Mouse (Mus musculus) embryo, embryonic 10 days (tissue): ENCODE results near the gene Zfpl1.
"Not testable (repeated sequence)": the region's sequence is repeated elsewhere in the genome, so short reads cannot be mapped to it uniquely, and the experiment has no call there.

Source experiments
- DNase-seq: peaks from one replicate; pipeline ENCODE4 v3.0.0-alpha.2; 2015; ENCODE audit warnings: low spot score

The Zfpl1 gene

DNA sequence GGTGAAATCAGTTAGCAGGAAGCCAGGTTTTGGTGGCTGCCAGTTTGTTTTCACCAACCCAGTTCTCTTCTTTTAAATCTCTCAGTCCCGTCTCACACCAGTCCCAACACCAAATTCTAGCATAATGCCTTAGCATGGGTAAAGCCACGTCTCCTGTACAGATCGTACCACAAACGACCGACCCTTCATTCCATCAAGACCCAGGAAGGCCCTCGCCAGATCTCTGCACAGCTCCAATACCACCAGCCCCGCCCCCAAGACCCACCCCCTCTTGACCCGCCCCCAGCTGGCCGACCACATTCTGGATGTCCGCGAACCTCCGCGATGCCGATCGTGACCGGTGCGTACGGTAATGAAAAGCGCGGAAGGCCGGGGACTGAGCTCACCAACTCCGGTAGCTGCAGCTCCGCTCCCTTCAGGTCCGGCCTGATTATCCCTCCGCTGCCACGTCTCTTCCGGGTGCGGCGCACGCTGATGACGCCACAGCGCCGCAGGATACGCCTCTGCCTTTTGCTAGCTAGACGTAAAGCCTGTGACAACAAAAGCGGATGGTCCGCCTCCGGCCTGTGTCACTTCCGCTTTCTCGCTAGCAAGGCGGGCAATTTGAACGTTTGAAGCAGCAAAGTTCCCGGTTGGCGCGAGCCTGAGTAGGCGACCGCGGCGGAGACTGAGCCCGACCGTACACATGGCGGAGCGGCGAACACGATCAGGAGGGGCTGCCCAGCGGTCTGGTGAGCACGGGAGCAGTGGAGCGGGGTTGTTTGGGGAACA lies at the start of gene Zfpl1, which contains the start of gene Cdca5:
Zfpl1 (minus strand) TSS at position 479 of the 771 bp plus-strand sequence.
Cdca5 (plus strand) TSS at position 506 of the 771 bp plus-strand sequence.
- DNase-seq, result peak; percentile 100

DNA sequence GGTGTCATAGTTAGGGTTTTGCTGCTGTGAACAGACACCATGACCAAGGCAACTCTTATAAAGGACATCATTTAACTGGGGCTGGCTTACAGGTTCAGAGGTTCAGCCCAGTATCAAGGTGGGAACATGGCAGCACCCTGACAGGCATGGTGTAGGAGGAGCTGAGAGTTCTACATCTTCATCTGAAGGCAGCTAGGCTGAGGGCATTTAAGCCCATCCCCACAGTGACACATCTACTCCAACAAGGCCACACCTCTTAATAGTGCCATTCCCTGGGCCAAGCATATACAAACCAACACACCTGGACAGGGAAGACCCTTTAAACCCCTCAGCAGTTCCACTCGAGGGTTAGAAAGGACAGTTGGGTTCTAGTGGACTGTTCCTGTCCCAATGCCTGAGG lies 48.4 kb upstream of the Zfpl1 start:
- not testable (repeated sequence) for DNase-seq

DNA sequence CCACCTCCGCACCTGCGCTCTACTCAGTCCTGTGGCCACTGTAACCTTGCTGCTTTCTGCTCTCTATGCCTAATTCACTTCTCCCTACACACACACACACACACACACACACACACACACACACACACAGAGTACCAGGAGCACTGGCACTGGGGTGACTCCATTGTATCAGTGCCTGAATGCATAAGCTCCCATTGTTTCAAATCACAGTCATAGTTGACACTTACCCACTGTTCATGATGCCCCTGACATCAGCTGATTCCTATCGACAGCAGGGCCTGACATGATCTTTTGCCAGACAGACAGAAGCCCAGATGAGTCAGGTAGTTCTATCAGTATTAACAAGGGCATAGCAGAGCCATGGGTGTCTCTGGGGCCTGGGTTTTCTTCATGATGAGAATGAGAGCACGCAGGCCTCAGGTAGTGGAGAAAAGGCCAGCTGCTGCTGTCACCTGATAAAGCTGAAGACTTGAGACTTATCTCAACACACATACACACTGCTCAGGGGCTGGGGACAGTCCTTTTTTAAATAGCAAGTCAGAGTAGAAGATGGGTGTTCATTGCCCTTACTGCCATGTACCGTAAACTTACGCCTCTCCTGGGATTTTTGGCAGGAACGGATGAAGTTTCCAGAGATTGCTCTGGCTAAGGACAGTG lies 47.5 kb upstream of the Zfpl1 start:
- DNase-seq, result no peak

DNA sequence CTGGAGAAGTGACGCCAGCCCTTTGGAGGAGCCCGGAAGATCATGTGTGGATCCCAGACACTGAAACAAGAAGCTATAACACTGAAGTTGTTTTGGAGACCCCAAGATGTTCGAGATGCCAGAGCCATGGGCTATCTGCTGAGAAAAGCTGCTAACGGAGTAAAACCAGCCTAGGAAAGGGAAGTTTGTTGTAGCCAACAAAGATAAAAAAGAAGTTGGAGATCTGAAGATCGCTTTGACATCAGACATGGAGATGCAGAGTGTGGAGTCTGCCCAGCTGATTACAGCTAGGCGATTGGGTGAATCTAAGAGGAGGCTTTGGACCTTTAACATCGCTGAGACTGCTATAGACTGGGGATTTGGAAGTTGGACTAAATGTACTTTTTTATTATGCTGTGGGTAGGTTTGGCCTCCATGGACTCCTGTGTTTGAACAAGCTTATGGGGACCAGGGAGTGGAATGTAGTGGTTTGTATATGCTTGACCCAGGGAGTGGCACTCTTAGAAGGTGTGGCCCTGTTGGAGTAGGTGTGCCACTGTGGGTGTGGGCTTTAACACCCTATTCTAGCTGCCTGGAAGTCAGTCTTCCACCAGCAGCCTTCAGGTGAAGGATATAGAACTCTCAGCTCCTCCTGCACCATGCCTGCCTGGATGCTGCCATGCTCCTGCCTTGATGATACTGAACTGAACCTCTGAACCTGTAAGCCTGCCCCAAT lies 45.8 kb upstream of the Zfpl1 start:
- DNase-seq, result not testable (repeated sequence)

DNA sequence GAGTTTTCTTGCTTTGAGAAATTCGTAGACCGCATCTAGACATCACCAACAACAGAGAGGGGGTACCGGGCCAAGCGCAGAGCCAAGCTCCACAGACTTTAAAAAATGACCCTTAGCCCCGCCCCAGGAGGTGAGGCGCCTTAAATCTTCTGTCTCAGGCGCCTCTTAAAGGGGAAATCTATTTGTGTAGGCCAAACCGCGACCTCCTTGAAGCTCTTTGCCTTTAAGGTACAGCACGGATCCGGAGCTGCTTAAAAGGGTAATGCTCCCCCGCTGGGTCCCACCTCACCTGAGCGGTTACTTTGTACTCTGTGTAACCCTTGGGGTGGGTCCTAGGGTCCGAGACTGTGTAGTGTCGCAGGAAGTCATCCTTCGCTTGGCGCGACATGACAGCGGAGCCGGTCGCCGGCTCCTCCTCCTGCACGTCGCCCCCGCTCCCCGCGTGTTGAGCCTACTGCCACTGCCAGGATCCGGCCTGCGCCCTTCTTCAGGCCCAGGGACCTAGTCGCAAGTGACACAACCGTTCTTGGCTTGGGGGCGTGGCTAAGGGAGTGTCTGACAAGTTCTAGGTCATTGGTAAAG lies 43.1 kb upstream of the Zfpl1 start, which contains the start of gene Snx15:
Snx15 (minus strand) TSS at position 545 of the 582 bp plus-strand sequence.
- DNase-seq, result peak; percentile 96

DNA sequence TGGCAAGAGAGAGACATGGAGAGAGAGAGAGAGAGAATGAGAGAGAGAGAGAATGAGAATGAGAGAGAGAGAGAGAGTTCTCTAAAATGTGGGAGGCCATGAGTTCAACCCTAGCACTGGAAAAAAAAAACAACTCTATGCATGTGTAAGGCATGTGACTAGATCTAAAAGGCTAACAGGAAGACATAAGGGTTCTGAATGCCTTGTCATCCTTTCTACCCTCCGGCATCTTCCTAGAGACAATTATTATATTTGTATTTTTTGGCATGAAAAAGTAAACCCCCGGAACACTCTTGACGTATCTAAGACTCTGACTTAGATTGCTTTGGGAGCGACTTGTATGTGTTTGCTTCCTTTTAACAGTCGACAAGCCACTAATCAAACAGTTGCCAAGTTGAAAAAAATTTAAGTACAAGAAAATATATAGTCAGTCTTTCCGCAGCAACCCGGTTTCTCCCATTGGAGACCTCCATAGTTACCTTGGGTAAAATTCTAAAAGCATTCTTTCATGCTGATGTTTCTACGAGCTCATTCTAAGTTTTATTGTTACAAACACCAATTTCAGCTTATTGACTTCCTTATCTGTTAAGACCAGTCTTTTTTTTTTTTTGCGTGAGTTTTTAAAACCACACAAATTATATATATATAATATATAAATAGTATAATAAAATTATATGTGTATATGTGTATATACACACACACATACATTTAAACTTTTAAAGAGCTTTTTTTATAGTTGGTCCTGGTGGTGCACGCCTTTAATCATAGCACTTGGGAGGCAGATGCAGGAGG lies 42.2 kb upstream of the Zfpl1 start:
- DNase-seq, result no peak

DNA sequence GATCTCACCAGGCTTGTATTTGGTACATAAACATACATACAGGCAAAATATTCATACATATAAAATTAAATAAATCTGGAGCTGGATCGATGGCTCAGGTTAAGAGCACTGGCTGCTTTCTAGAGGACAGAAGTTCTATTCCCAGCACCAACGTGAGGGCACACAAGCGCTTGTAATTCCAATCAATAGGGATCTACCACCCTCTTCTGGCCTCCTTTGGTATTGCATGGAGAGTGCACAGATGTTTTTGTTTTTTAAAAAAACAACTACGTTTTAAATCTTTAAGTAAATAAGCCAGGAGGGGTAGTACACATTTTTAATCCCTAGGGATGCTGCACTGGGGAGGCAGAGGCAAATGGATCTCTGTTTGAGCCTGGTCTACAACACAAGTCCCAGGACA lies 41.5 kb upstream of the Zfpl1 start:
- peak; percentile 52 for DNase-seq

DNA sequence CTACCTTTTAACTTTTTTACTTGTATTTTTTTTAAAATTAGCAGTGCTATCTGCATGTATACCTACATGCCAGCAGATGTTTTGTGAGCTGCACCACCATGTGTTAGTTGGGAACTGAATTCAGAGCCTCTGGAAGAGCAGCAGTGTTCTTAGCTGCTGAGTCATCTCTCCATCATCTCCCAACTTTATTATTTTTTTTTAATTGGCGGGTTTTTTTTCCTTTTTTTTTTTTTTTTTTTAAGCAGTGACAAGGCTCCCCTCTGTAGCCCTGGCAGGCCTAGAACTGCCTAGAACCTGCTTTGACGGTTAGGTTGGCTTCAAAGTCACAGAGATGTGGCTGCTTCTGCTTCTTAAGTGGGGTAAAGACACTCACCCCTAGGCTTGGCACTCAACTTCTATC lies 40.1 kb upstream of the Zfpl1 start:
- no peak for DNase-seq

DNA sequence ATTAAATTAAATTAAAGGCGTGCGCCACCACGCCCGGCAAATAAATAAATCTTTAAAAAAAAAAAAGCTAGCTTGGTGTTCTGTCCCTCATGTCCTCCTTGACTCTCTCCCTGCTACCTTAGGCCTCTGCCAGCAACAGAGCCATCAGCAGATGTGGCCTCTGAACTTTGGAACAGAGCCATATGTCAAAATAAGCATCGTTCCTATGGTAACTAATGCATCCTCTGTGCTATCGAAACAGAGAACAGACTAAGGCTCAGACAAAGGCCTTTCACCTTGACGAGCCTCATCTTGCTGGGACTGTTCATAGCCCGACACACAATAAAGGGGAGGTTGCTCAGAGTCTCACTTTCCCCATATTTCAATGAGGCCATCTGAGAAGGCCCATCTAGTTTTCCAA lies 38.6 kb upstream of the Zfpl1 start:
- peak; percentile 71 for DNase-seq

DNA sequence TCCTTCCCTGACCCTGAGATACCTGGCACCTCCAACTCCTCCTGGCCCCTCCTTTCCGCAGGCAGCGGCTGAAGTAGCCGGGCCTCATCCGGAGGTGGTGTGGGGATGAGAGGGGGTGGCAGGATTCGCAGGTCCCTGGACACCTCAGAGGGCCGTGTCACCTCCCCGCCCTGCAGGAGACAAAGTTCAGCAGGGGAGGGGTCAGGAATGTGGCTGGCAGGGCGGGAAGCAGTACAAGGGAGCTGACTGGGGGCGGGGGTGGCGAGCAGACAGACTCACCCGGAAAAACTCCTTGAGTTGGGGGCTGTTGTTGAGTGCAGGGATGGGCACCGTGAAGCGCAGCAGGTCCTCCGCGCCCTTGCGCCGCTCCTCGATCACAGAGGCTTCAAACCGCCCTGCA lies 37.0 kb upstream of the Zfpl1 start:
- no peak for DNase-seq

DNA sequence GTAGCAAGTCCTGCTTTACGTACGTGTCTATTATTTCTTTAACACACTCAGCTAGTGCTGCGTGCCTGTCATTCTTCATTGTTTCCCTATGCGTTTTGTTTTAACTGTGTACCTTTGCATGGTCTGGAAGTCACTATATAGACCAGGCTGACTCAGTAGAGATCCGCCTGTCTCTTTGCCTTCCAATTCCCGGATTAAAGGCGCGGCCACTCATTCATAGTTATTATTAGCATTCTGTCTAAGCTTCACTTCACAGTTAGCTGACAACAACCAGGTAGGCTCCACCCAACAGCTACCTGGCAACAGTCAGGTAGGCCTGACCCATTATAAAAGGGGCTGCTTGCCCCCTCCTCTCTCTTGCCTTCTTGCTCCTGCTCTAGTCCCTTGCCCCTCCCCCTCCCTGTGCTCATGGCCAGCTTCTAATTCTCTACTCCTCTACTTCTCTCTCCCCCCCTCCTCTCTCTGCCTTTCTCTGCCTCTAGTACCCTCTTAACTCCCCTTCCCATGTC lies 34.0 kb upstream of the Zfpl1 start:
- DNase-seq, result no peak

DNA sequence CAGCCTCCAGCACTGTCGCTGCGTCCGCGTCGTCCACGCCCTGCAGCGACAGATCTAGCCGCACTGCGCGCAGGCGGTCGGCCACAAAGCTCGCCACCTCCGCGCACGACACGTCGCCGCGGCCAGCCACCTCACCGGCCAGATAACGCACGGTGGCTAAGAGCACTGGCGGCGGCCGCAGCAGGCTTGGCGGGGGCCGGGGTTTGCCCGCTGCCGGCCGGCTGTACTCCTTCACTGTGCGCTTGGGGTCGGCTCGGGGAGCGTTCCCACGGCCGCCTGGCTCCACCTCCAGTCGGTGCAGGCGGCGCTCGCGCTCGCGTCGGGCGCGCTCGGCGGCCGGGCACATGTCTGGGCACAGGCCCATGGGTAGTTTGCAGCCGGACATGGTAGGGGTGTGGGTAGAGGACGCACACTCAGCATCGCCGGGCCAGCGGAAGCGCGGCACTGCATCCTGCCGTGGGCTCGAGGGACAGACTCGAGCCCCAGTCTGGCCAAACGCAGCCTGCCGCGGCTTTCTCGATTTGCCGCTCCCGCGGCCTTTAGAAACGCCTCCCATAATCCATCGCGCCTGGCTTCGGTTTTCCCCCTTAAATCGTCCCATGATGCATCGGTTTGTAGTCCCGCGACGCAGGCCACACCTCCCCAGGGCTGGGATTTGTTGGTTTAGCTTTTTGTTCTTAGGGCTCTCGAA lies 33.4 kb upstream of the Zfpl1 start, which contains the start of gene Sac3d1:
Sac3d1 (minus strand) TSS at position 665 of the 691 bp plus-strand sequence.
- DNase-seq, result peak; percentile 96

DNA sequence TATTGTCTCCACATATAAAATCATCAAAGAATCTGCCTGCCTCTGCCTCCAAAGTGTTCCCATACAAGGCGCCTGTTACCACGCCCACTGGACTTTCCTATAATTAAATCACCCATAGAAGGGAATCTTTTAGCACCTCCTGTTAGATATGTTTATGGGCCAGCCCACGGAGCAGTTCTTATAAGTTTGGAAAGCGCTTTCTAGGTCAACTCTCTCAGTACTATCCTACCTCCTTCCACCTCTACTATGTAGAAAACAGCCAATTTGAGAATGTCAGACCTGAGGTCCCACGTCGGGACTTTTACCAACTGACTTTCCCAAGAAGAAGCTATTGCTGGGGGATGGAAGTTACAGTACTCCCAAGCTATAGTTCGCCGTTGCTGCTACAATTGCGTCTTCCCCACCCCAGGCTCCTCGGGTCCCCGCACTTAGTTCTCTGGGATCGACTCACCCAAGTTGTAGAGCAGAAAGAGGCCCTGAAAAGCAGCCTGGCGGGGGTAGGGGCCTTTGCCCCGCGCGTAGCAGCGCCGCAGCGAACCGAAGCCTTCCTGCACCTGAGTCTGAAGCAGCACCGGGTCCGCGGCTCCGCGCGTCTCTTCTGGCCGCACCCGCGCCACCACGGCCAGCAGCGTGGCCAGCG lies 32.7 kb upstream of the Zfpl1 start:
- DNase-seq, result no peak

DNA sequence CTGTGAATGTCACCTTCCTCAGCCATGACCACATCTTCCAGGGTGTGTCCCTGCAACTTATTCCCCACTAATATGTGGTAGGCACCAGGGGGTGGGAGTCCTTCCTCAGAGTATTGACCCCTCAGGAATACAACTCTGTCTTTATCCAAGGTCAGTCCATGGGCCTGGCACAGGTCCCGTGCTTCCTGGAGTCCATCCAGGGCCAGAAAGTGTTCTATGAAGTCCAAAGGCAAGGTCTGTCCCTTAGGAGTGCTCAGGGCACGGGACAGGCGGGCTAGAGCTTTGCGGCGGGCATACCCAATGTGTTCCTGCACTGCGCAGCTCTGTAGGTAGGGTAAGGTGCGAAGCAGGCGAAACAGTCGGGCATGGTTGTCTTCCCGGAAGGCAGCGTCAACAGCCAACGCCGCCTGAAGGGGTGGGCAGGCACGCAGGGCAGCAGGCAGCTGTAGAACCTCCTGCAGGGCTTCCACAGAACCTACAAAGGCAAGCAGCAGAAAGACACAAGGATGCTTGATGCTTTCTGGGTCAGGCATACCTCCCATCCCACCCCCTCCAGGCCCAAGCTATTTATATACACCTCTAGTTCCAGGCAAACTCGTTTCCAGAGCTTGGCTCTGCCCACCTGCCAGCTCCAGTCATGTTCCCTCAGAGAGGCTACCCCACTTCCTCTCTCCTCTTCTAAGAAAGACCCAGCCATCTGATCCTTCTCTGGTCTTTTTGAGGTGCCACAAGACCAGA lies 31.5 kb upstream of the Zfpl1 start:
- DNase-seq, result no peak

DNA sequence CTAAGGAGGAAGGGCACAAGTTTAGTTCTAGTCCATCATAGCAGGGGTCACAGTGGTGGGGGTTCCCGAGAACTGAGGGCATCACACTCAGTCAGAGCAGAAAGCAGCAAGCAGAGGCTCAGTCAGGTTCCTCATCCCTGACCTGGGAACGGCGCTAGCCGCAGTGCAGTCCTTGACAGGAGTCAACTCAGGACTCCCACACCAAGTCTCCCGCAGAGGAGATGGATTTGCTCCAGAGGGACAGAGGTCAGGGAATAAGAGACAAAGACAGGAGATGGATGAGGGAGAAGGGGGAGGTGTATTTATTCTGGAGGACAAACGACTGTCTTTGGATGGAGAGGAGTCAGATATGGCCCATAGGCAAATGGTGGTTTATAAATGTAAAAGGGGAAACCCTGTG lies 28.4 kb upstream of the Zfpl1 start:
- DNase-seq, result no peak

DNA sequence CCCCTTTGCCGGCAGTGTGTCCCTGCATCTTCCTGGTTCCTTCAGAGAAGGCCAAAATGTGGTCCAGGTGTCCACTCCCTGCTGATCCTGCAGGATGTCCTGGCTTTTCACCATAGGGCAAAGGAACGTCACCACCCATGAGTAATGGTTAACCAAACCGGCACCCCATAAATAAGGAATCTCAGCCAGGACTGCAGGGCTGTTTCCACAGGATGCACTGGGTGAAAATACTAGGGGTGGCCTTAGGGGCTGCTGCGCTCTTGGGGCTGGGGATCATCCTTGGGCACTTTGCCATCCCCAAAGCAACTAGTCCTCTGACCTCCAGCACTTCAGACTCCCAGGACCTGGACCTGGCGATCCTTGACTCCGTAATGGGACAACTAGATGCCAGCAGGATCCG lies 20.8 kb upstream of the Zfpl1 start, which contains the start of gene Naaladl1:
Naaladl1 (plus strand) TSS at position 197 of the 400 bp plus-strand sequence.
- no peak for DNase-seq

DNA sequence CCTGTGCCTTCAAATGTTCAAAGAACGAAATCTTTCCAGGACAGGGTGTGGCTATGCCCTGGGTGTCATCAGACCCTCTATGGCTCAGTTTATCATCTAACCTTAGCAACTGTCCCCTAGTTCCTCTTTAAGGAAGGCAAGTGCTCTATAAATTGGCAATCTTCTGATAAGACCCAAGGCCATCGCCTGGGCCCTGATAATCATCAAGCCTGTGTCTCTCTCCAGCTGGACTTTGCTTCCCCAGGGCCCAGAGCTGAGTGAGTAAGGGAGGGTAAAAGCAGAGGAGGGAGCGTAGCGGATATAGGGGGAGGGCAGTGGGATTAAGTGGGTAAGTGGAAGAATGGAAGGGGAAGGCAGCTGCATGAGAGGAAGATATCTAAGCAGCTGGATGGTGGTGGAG lies 19.7 kb upstream of the Zfpl1 start:
- no peak for DNase-seq

DNA sequence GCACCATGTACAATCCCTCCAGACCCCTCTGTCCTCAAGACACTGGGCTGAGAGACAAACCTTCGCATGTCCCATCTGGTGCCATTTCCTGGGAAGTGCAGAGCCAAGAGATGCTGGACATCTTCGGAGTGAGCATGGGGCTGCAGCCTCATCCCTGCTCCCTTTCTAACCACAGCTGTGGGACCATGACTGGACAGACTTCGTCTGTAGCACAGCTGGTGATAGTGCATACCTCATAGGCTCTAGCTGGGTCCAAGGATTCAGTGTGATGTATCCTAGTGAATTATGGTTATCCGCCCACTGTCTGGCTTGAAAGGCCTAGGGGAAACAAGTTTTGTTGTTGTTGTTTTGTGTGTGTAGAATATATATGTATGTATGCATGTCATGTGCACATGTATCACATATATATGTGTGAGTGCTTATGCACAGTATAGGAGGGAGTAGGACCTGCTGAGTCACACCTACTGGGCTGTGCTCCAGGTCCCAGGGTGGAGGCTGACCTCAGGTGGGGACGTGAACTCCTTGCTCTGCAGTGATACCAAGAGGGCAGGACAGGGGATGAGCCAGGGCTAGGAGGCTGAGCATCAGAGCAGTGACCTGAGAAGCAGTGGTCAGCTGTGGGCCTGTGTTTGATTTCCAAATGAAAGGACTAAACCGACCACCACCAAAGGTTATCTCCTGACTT lies 17.6 kb upstream of the Zfpl1 start:
- no peak for DNase-seq

DNA sequence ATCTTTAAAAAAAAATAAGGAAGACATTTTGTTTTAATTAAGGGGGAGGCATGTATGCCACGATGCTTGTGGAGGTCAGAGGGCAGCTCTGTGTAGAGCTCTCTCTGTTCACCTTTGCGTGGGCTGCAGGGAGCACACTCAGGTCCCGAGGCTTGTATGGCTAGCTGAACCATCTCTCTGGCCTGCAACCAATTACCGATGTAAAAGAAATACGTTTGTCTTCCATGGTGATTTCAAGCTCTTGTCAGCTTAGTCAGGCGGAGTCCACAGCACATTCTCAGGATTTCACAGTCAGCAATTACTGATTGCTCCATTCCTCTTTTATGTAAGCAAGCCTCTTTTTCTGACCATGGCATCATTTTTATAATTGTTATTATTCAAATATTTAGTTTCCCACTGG lies 16.4 kb upstream of the Zfpl1 start:
- DNase-seq, result no peak
